Mouse (Mus musculus) forebrain, embryonic 10.5 days (tissue): ENCODE measurements around the gene Asic4. TPM values are rescaled to one million over a fixed set of nuclear protein-coding genes. Genes with fewer than 3 reads are reported as not detected.
A peak's percentile ranks its signal among the peaks of the same experiment; 100 is the strongest.

Experiments used
- DNase-seq: peaks from one replicate; pipeline ENCODE4 v3.0.0-alpha.2; 2017; ENCODE audit warnings: low spot score; ENCODE audit errors: extremely low spot score
- H3K27ac ChIP-seq: fragments of 300-500 bp; sonication (generic); 2 replicates; pipeline ENCODE4 v1.5.1; 2016; ENCODE audit warnings: mild to moderate bottlenecking
- H3K27me3 ChIP-seq: fragments of 300-500 bp; sonication (generic); 2 replicates; pipeline ENCODE4 v1.6.1; 2016; ENCODE audit warnings: mild to moderate bottlenecking; ENCODE audit not compliant: poor library complexity, severe bottlenecking
- H3K36me3 ChIP-seq: fragments of 300-500 bp; sonication (generic); replicated peaks from 2 replicates; pipeline ENCODE4 v1.6.1; 2016; ENCODE audit warnings: mild to moderate bottlenecking, moderate library complexity
- H3K4me1 ChIP-seq: fragments of 300-500 bp; sonication (generic); 2 replicates; pipeline ENCODE4 v1.6.1; 2016
- H3K4me3 ChIP-seq: fragments of 300-500 bp; sonication (generic); 2 replicates; pipeline ENCODE4 v1.5.1; 2016; ENCODE audit warnings: mild to moderate bottlenecking, moderate library complexity
- H3K9me3 ChIP-seq: fragments of 300-500 bp; sonication (generic); 2 replicates; pipeline ENCODE4 v1.6.1; 2016; ENCODE audit warnings: mild to moderate bottlenecking, moderate library complexity
- WGBS: fragments of 180-500 bp; shearing (Covaris S2); methylation state at CpG from one replicate; pipeline ENCODE4 v1.1.7; 2016; 5-methylcytosine and 5-hydroxymethylcytosine counted together
- polyA plus RNA-seq: library from polyadenylated mRNA; unstranded; fragments of >200 nt; fragmentation: Nextera tagmentation; extraction: Ambion mirVana; gene quantifications from 2 replicates; pipeline ENCODE4 v1.2.1, GENCODE M21; 2016

The Asic4 gene
- polyA plus RNA-seq, 1 experiment from 2014 or later, result 3.4 TPM

DNA sequence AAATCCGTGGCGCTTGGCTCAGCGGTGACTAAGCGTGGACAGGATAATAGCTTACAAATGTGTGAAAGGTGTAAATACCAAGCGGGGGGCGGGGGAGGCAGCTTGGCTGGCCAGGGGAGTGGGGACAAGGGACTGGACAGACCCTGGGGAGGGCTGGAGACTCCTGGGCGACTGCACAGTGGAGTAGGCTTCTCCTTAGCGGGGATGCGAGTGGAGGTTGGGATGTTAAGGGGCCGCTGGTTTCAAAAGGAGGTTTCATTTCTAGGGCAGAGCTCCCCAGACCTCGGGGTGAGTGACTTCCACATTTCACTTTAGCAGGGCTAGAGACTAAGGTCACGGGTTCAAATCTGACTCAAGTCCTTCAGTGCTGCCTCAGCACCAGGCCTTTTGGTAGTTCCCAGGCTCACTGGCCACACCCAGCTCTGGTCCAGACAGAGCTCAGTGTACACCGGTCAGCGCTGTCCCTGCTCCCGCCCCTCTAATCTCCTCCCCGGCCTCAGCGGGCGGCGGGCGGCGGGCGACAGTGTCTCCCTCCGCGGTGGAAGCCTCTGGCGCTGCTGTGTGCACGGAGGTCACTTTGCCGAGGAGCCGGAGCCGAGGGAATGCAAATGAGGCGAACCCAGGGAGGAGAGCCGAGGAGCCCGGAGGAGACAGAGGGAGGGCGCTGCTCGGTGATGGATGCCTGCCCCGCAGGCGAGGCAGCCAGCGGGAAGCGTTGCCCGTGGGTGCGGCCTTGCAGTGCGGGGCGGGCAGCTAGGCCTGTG, 8.0 kb downstream of the Asic4 start:
- H3K4me1 ChIP-seq, result peaks cover 69% of the 10 kb centered on the region
- DNase-seq, result peak; percentile 61

DNA sequence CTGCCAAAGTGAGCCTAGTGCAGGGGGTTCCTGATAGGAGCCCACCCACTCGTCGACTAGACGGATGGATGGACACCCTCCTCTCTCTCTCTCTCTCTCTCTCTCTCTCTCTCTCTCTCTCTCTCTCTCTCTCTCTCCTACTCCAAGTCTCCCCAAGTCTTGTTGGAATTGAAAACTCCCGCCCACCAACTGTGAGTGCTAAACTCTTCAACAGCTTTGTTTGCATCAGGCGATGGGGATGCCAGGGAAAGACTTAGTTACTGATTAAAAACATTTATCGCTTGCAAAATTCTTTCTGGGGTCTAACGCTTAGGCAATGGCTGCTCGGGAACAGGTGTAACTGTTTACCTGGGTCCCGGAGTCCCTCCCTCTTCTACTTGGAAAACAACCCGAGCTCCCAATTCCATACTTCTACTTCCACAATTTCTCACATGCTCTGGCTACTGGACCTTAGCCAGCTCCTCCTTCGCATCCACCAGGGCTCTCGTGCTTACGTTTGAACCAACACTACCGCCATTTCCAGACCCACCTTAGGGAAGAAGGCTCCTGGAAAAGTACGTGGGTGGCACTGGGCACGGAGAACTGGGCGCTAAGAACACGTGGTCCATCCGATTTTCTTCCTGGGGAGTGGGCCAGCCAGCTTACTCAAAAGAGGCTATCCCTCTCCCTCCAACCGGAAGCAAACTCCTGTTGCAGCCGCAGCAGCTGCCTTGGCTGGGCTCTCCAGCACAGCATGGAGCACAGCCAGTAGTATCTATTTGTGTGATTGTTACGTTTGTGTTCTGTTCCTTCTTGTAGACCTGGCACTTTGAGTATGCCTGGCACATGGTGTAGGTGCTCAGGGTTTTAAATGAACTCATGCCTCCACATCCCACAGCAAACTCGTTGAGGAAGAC, 8.8 kb downstream of the Asic4 start:
- peaks cover 95% of the 10 kb centered on the region for H3K27me3 ChIP-seq
- H3K9me3 ChIP-seq, result no peaks in the 10 kb centered on the region
- peak overlapping the region; percentile 50 for H3K4me3 ChIP-seq
- peak overlapping the region; percentile 85 for H3K27ac ChIP-seq
- 21% methylated on average over 23 of the region's 23 CpGs for WGBS
- peaks cover 69% of the 10 kb centered on the region for H3K4me1 ChIP-seq
- H3K36me3 ChIP-seq, result no peaks in the 10 kb centered on the region
- DNase-seq, result no peak

More for the DNA sequence above, 8.0 kb downstream of the Asic4 start:
- peaks cover 95% of the 10 kb centered on the region for H3K27me3 ChIP-seq
- peak overlapping the region; percentile 50 for H3K4me3 ChIP-seq
- no peaks in the 10 kb centered on the region for H3K36me3 ChIP-seq
- H3K9me3 ChIP-seq, result no peaks in the 10 kb centered on the region
- H3K27ac ChIP-seq, result peak overlapping the region; percentile 85
- WGBS, result under 1% methylated on average over 42 of the region's 42 CpGs

GRCm38 (mm10) chr1:75460297-75460696, 10.1 kb downstream of the Asic4 start:
- DNase-seq, result no peak
- Histone ChIP-seq H3K36me3 (no peaks in the 10 kb centered on the region), H3K9me3 (no peaks in the 10 kb centered on the region), H3K4me3 (no peak overlapping the region), H3K4me1 (peaks cover 70% of the 10 kb centered on the region), H3K27ac (no peak overlapping the region), H3K27me3 (peaks cover 95% of the 10 kb centered on the region)
- 87% methylated on average over 7 of the region's 7 CpGs for WGBS

- DNase-seq, result no peak
- peaks cover 95% of the 10 kb centered on the region for H3K27me3 ChIP-seq
- WGBS, result 44% methylated on average over 1 of the region's 1 CpGs
- no peaks in the 10 kb centered on the region for H3K9me3 ChIP-seq
- no peaks in the 10 kb centered on the region for H3K36me3 ChIP-seq
- H3K4me3 ChIP-seq, result no peak overlapping the region
- no peak overlapping the region for H3K27ac ChIP-seq
- peaks cover 59% of the 10 kb centered on the region for H3K4me1 ChIP-seq
Observed at GRCm38 (mm10) chr1:75462636-75463035, 12.4 kb downstream of the Asic4 start.

DNA sequence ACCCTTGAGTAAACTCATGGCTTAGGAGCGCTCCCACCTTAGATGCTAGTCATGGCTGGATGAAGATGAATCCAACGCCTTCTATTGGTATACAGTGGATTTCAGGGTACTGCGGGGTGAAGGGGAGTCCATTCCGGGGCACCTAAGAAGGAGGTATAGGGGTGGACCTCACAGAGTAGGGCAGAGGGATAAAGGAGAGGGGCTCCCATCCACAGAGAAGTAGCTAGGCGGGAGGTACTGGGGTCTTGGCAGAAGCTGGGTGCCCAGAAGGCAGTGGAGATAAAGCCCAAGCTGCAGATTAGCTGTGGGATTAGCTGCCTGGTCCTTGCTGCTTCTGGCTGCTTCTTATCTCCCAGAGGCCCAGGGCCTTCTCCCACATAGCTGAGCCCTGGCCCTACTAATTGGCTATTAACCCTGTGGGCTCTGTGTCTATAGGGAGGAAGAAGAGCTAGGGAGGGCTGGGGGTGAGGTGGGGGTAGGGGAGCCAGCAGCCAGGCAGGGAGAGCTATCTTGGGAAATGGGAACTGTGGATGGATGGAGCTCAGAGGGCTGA, 13.5 kb downstream of the Asic4 start:
- Histone ChIP-seq H3K9me3 (no peaks in the 10 kb centered on the region), H3K36me3 (no peaks in the 10 kb centered on the region), H3K27me3 (peaks cover 95% of the 10 kb centered on the region), H3K4me1 (peaks cover 54% of the 10 kb centered on the region), H3K4me3 (no peak overlapping the region), H3K27ac (peak overlapping the region; percentile 45; the same call in 1 of the 2 replicates)
- WGBS, result 66% methylated on average over 5 of the region's 5 CpGs
- DNase-seq, result no peak

DNA sequence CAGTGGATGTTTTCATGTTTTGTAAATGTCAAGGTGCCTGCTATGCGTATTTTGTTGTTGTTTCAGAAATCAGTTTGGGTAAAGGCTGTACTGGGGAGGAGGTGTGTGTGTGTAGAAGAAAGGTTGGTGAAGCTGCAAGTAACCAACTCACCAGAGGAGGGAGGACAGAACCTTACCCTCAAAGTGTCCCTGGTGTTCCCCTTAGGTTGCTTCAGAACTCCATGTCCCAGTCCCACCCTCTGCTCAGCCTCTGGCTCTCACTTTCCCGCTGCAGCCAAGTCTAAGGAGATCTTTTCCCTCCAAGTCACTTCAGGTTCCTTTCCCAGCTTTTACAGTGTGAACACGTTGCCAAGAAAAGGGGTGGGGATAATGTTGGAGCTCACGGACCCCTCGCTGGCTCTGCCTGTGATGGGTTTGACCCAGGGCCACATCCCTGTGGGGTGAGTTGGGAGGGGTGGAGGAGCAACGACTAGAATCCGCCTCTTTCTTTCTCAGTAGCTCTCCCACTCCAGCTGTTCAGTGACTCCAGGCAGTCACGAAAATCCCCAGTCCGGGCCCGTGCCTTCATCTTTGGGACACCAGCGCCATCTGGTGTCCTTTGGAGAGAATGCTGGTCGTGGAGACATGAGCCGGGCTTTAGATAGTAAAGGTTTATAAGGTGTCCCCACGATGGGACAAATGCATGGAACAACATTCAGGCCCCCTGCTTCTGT, 17.1 kb downstream of the Asic4 start:
- 7% methylated on average over 14 of the region's 14 CpGs for WGBS
- Histone ChIP-seq H3K27ac (peak overlapping the region; percentile 60; the same call in 1 of the 2 replicates), H3K36me3 (peaks cover 4% of the 10 kb centered on the region), H3K9me3 (no peaks in the 10 kb centered on the region), H3K4me3 (peak overlapping the region; percentile 10; the same call in 1 of the 2 replicates), H3K4me1 (peaks cover 45% of the 10 kb centered on the region), H3K27me3 (peaks cover 77% of the 10 kb centered on the region)
- DNase-seq, result peak; percentile 86

DNA sequence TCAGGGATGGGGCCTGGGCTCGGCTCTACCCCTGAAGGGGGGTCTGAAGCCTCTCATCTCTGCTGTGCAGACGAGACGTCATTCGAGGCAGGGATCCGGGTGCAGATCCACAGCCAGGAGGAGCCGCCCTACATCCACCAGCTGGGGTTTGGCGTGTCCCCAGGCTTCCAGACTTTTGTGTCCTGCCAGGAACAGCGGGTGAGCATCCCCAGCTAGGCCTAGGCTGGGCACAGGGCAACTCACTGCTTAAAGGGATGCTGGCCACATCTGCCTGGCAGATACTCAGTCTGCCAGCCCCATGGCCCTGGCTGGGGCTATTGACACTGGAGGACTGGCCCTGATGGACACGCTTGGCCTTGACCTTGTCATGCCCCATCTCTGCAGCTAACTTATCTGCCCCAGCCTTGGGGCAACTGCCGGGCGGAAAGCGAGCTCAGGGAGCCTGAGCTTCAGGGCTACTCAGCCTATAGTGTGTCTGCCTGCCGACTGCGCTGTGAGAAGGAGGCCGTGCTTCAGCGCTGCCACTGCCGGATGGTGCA, 19.1 kb downstream of the Asic4 start:
- H3K4me1 ChIP-seq, result peaks cover 27% of the 10 kb centered on the region
- peaks cover 78% of the 10 kb centered on the region for H3K27me3 ChIP-seq
- no peak overlapping the region for H3K27ac ChIP-seq
- H3K36me3 ChIP-seq, result peaks cover 24% of the 10 kb centered on the region
- H3K4me3 ChIP-seq, result no peak overlapping the region
- no peak for DNase-seq
- no peaks in the 10 kb centered on the region for H3K9me3 ChIP-seq
- WGBS, result 80% methylated on average over 17 of the region's 17 CpGs

DNA sequence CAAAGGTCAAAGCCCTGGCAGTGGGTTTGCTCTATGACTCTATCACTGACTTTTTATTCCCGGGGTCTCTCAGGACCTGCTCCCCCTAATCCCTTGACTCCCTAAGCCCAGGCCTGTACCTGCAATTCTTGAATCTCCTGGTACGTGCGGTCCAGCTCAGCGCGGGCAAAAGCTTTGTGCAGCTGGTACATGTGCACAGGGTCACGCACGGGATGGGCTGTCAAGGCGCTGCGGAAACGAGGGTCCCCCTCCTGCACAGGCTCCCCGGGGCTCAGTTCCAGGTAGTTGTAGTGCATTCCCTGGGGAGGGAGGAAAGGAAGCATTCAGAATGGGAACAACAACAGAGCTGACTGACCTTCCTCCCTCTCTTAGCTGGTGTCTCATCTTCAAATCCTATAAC, 26.2 kb downstream of the Asic4 start:
- WGBS, result 93% methylated on average over 11 of the region's 11 CpGs
- Histone ChIP-seq H3K27me3 (peaks cover 69% of the 10 kb centered on the region), H3K4me1 (peaks cover 35% of the 10 kb centered on the region), H3K9me3 (no peaks in the 10 kb centered on the region), H3K36me3 (peaks cover 51% of the 10 kb centered on the region), H3K4me3 (no peak overlapping the region), H3K27ac (no peak overlapping the region)
- no peak for DNase-seq

DNA sequence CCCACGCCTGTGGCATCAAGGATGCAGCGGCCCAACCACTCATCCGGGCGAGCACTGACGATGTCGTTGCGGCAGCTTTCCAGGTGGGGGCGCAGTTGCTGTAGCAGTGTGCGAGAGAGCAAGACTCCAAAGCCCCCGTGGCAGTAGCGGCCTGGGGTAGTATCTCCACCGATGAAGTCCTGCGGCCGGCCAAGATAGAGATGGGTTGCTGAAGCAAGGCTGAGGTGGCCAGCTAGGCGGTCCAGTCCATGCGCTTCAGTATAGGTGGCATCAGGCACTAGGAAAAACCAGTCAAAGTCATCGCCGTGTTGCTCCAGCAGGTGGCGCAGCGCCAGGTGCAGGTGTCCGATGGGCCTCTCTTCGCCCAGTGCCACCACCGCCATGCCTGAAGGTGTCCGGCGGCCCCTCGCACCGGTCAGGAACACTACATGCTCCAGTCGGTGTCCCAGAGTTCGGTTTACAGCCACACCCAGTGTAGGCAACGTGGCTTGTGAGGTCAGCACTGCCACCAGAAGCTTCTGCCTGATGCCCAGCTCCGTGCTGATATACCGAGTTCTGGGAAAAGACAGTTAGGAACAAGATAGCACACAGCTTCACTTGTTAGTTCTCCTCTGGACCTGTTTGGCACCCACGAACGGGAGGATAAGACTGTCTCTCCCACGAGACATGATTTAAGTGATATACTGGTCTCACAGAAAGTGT, 27.2 kb downstream of the Asic4 start:
- H3K4me3 ChIP-seq, result peak overlapping the region; percentile 89
- H3K4me1 ChIP-seq, result peaks cover 35% of the 10 kb centered on the region
- no peaks in the 10 kb centered on the region for H3K9me3 ChIP-seq
- DNase-seq, result peak; percentile 89
- H3K36me3 ChIP-seq, result peaks cover 47% of the 10 kb centered on the region
- WGBS, result 12% methylated on average over 35 of the region's 35 CpGs
- H3K27ac ChIP-seq, result no peak overlapping the region
- peaks cover 78% of the 10 kb centered on the region for H3K27me3 ChIP-seq

GRCm38 (mm10) chr1:75477966-75478290, 27.7 kb downstream of the Asic4 start:
- peak overlapping the region; percentile 89 for H3K4me3 ChIP-seq
- no peak for DNase-seq
- H3K36me3 ChIP-seq, result peaks cover 42% of the 10 kb centered on the region
- H3K9me3 ChIP-seq, result no peaks in the 10 kb centered on the region
- peaks cover 78% of the 10 kb centered on the region for H3K27me3 ChIP-seq
- WGBS, result 59% methylated on average over 3 of the region's 3 CpGs
- peaks cover 40% of the 10 kb centered on the region for H3K4me1 ChIP-seq
- H3K27ac ChIP-seq, result no peak overlapping the region

- Histone ChIP-seq H3K4me1 (peaks cover 40% of the 10 kb centered on the region), H3K9me3 (no peaks in the 10 kb centered on the region), H3K27ac (peak overlapping the region; percentile 90), H3K4me3 (peak overlapping the region; percentile 89), H3K27me3 (peaks cover 78% of the 10 kb centered on the region), H3K36me3 (peaks cover 36% of the 10 kb centered on the region)
- DNase-seq, result peak; percentile 55
- WGBS, result under 1% methylated on average over 24 of the region's 25 CpGs
Observed at GRCm38 (mm10) chr1:75478497-75478896, 28.3 kb downstream of the Asic4 start.
